Comparison of ENCODE assay signal across 9 mouse cellular contexts in the genomic region with DNA sequence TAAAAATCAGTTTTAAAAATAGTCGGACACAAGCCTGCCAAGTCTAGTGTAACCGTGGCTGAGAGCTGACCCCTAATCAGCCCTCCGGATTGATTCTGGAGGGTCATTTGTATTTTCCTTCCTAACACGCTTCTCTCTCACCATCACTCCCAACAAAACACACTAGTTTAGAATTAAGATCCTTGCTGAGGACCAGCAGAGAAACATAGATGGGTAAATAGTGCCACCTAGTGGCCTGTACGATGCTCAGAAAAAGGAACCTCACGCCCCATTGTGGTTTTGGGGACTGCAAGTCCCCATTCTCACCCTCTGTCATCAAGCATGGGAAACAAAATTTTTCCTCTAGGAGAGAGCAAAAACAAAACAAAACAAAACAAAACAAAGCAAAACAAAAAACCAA.
DNase-seq lines count a peak whose midpoint lies in the region; ATAC-seq and TF ChIP-seq lines count a peak whose summit lies in the region.
"Had no signal": no experiment of that assay in that cellular context is flagged by ENCODE, and none has a peak within 500 bp of the region (broad histone marks: within the 10 kb centered on the region; RNA-seq: fewer than 3 reads in every experiment).

No protein-coding gene starts in this region.

- no peaks in the 10 kb centered on the region for H3K36me3 ChIP-seq in kidney, adult 2 months (ENCODE audit: control insufficient read depth, insufficient read depth, low read length)
- H3K36me3 ChIP-seq in forebrain, embryonic 11.5 days (ENCODE audit: control insufficient read depth, insufficient read depth, low read length), result no peaks in the 10 kb centered on the region
- no peaks in the 10 kb centered on the region for H3K36me3 ChIP-seq in hindbrain, embryonic 12.5 days
- no peaks in the 10 kb centered on the region for H3K36me3 ChIP-seq in neural tube, embryonic 12.5 days

- H3K9ac ChIP-seq in forebrain, embryonic 11.5 days (ENCODE audit: low read length), result no peak overlapping the region
- no peak overlapping the region for H3K9ac ChIP-seq in hindbrain, embryonic 12.5 days
- no peak overlapping the region for H3K9ac ChIP-seq in neural tube, embryonic 12.5 days

- ATAC-seq in forebrain, embryonic 11.5 days (replicated peaks; ENCODE audit: low FRiP score), result peak; percentile 63; the same call in 1 of the 2 replicates
- ATAC-seq in hindbrain, embryonic 12.5 days (ENCODE audit: low FRiP score), result peak; percentile 65
- peak; percentile 65 for ATAC-seq in neural tube, embryonic 12.5 days (ENCODE audit: low FRiP score, low read depth)

- TF ChIP-seq POLR2A in kidney, adult 2 months (IDR thresholded peaks at IDR 0.05; ENCODE audit: low read depth, low read length), result no peak

- H3K4me2 ChIP-seq in forebrain, embryonic 11.5 days (ENCODE audit: low read depth, low read length, severe bottlenecking), result peak overlapping the region; percentile 19
- H3K4me2 ChIP-seq in hindbrain, embryonic 12.5 days (replicated peaks), result peak overlapping the region; percentile 38
- H3K4me2 ChIP-seq in neural tube, embryonic 12.5 days (replicated peaks), result peak overlapping the region; percentile 31

- no peaks in the 10 kb centered on the region for H3K9me3 ChIP-seq in forebrain, embryonic 11.5 days (ENCODE audit: control insufficient read depth, low read length)
- no peaks in the 10 kb centered on the region for H3K9me3 ChIP-seq in hindbrain, embryonic 12.5 days (replicated peaks)
- no peaks in the 10 kb centered on the region for H3K9me3 ChIP-seq in neural tube, embryonic 12.5 days

- no peak overlapping the region for H3K4me3 ChIP-seq in kidney, adult 2 months (ENCODE audit: insufficient read depth, low read depth, low read length)
- no peak overlapping the region for H3K4me3 ChIP-seq in forebrain, embryonic 11.5 days (ENCODE audit: low read depth, low read length)
- no peak overlapping the region for H3K4me3 ChIP-seq in hindbrain, embryonic 12.5 days
- H3K4me3 ChIP-seq in neural tube, embryonic 12.5 days, result no peak overlapping the region
- H3K4me3 ChIP-seq: erythroblast, embryonic 14.5 days had no signal

- no peak overlapping the region for H3K27ac ChIP-seq in kidney, adult 2 months (ENCODE audit: insufficient read depth, low read depth, low read length)
- H3K27ac ChIP-seq in forebrain, embryonic 11.5 days (ENCODE audit: low read depth, low read length), result no peak overlapping the region
- no peak overlapping the region for H3K27ac ChIP-seq in hindbrain, embryonic 12.5 days
- H3K27ac ChIP-seq in neural tube, embryonic 12.5 days, result no peak overlapping the region

- intact Hi-C loops in left cerebral cortex, postnatal 14 days (cut with DNase I), result loop anchor here (1.0 to 10.0 kb wide), 7 partner anchors 93 to 1627 kb away; no protein-coding TSS in a partner anchor

- TF ChIP-seq CTCF in kidney, adult 2 months (conservative IDR thresholded peaks at IDR 0.05; ENCODE audit: insufficient read depth, insufficient read length, low read depth, low read length), result peak; percentile 59

- no peaks in the 10 kb centered on the region for H3K27me3 ChIP-seq in kidney, adult 2 months (replicated peaks; ENCODE audit: control insufficient read depth, insufficient read depth, low read length)
- no peaks in the 10 kb centered on the region for H3K27me3 ChIP-seq in forebrain, embryonic 11.5 days (ENCODE audit: control insufficient read depth, insufficient read depth, low read length)
- H3K27me3 ChIP-seq in hindbrain, embryonic 12.5 days, result no peaks in the 10 kb centered on the region; the same call in 1 of the 2 replicates
- no peaks in the 10 kb centered on the region for H3K27me3 ChIP-seq in neural tube, embryonic 12.5 days (replicated peaks)

- DNase-seq in kidney, adult 2 months, result peak; percentile 49
- DNase-seq in kidney, adult 11 months, result no peak
- DNase-seq in brain, embryonic 18.5 days (ENCODE audit: low read depth, low spot score), result peak; percentile 66
- peak; percentile 81 for DNase-seq in forebrain, embryonic 11.5 days (ENCODE audit: low spot score)
- DNase-seq in left cerebral cortex, postnatal 14 days (ENCODE audit: low spot score in 2 of 2), result peak; percentile 85 to 87
- DNase-seq in thymus, postnatal 4 days, result peak; percentile 47

- H3K4me1 ChIP-seq in kidney, adult 2 months (ENCODE audit: control insufficient read depth, insufficient read depth, low read length), result no peaks in the 10 kb centered on the region
- peaks cover 8% of the 10 kb centered on the region for H3K4me1 ChIP-seq in forebrain, embryonic 11.5 days (replicated peaks; ENCODE audit: control insufficient read depth, insufficient read depth, low read length)
- peaks cover 20% of the 10 kb centered on the region for H3K4me1 ChIP-seq in hindbrain, embryonic 12.5 days
- peaks cover 15% of the 10 kb centered on the region for H3K4me1 ChIP-seq in neural tube, embryonic 12.5 days

- 4% methylated on average over 6 of the region's 6 CpGs for WGBS in kidney, adult 2 months
- 4% methylated on average over 6 of the region's 6 CpGs for WGBS in forebrain, embryonic 11.5 days
- 1% methylated on average over 6 of the region's 6 CpGs for WGBS in hindbrain, embryonic 12.5 days
- WGBS in neural tube, embryonic 12.5 days, result 3% methylated on average over 6 of the region's 6 CpGs
